Mouse (Mus musculus) urinary bladder, adult 18-20 months (tissue): ENCODE measurements at regions not wholly inside any gene's neighbourhood (a gene's known extent, or its start where the extent isn't known, plus 50 kb on each side); places are given as distances from the start of the nearest gene placed in this dataset.

Experiments
- DNase-seq, 2 experiments: peaks; one replicate each; pipeline ENCODE4 v3.0.0; 2022; ENCODE audit warnings: low spot score in 2 of 2, mixed read lengths in 2 of 2

GRCm38 (mm10) chr3:52756816-52757215, 260.2 kb downstream of the Cog6 start:
- DNase-seq = no peak

- no peak for DNase-seq
Observed at GRCm38 (mm10) chr3:52756006-52756405, 261.0 kb downstream of the Cog6 start.

- no peak for DNase-seq
Observed at GRCm38 (mm10) chr3:52754978-52755377, 262.1 kb downstream of the Cog6 start.

GRCm38 (mm10) chr3:52754401-52754800, 262.6 kb downstream of the Cog6 start:
- no peak for DNase-seq

- DNase-seq = no peak
Observed at GRCm38 (mm10) chr3:52746917-52747316, 270.1 kb downstream of the Cog6 start.

GRCm38 (mm10) chr3:52744334-52744733, 272.7 kb downstream of the Cog6 start:
- DNase-seq = no peak

GRCm38 (mm10) chr3:52740466-52741026, 276.5 kb downstream of the Cog6 start:
- no peak for DNase-seq

GRCm38 (mm10) chr3:52739526-52739925, 277.5 kb downstream of the Cog6 start:
- no peak for DNase-seq

- no peak for DNase-seq
Observed at GRCm38 (mm10) chr3:52738386-52738785, 278.7 kb downstream of the Cog6 start.

GRCm38 (mm10) chr3:52735939-52736338, 281.1 kb downstream of the Cog6 start:
- no peak for DNase-seq

- DNase-seq = no peak
Observed at GRCm38 (mm10) chr3:52731941-52732340, 285.1 kb downstream of the Cog6 start.

GRCm38 (mm10) chr3:52731491-52731890, 285.5 kb downstream of the Cog6 start:
- DNase-seq = no peak

- no peak for DNase-seq
Observed at GRCm38 (mm10) chr3:52729731-52730130, 287.3 kb downstream of the Cog6 start.

- no peak for DNase-seq
Observed at GRCm38 (mm10) chr3:52728860-52729259, 288.2 kb downstream of the Cog6 start.

GRCm38 (mm10) chr3:52728426-52728825, 288.6 kb downstream of the Cog6 start:
- no peak for DNase-seq

- DNase-seq = no peak
Observed at GRCm38 (mm10) chr3:52724354-52724753, 292.7 kb downstream of the Cog6 start.

GRCm38 (mm10) chr3:52722946-52723345, 294.1 kb downstream of the Cog6 start:
- no peak for DNase-seq

- no peak for DNase-seq
Observed at GRCm38 (mm10) chr3:52719181-52719580, 297.9 kb downstream of the Cog6 start.

GRCm38 (mm10) chr3:52717324-52717723, 299.7 kb downstream of the Cog6 start:
- no peak for DNase-seq

GRCm38 (mm10) chr3:52712151-52712550, 304.9 kb downstream of the Cog6 start:
- DNase-seq = no peak

- DNase-seq = no peak
Observed at GRCm38 (mm10) chr3:52711133-52711532, 305.9 kb downstream of the Cog6 start.

- DNase-seq = no peak
Observed at GRCm38 (mm10) chr3:52708746-52709145, 308.3 kb downstream of the Cog6 start.

- no peak for DNase-seq
Observed at GRCm38 (mm10) chr3:52708301-52708700, 308.7 kb downstream of the Cog6 start.

GRCm38 (mm10) chr3:52706626-52707025, 310.4 kb downstream of the Cog6 start:
- no peak for DNase-seq
